Mouse (Mus musculus) hindbrain, embryonic 13.5 days (tissue): ENCODE results near the gene Cer1. TPM values are rescaled to one million over a fixed set of nuclear protein-coding genes. Genes with fewer than 3 reads are reported as not detected.

Experiments used
- ATAC-seq: fragments of 200-750 bp; cut with Nextera tagmentation; 2 replicates; pipeline ENCODE4 v1.8.0; 2017; ENCODE audit warnings: moderate TSS enrichment; ENCODE audit not compliant: low FRiP score
- H3K27ac ChIP-seq: fragments of 300-500 bp; sonication (generic); 2 replicates; pipeline ENCODE4 v1.5.1; 2015; ENCODE audit warnings: inconsistent platforms, mild to moderate bottlenecking, moderate library complexity
- H3K27me3 ChIP-seq: fragments of 300-500 bp; sonication (generic); 2 replicates; pipeline ENCODE4 v1.6.1; 2015; ENCODE audit warnings: mild to moderate bottlenecking, inconsistent platforms
- H3K36me3 ChIP-seq: fragments of 300-500 bp; sonication (generic); 2 replicates; pipeline ENCODE4 v1.6.1; 2015; ENCODE audit warnings: mild to moderate bottlenecking, inconsistent platforms
- H3K4me1 ChIP-seq: fragments of 300-500 bp; sonication (generic); replicated peaks from 2 replicates; pipeline ENCODE4 v1.6.1; 2015; ENCODE audit warnings: inconsistent platforms
- H3K4me2 ChIP-seq: fragments of 300-500 bp; sonication (generic); 2 replicates; pipeline ENCODE4 v1.6.1; 2015; ENCODE audit warnings: inconsistent platforms, mild to moderate bottlenecking, moderate library complexity
- H3K4me3 ChIP-seq: fragments of 300-500 bp; sonication (generic); 2 replicates; pipeline ENCODE4 v1.5.1; 2015; ENCODE audit warnings: mild to moderate bottlenecking, inconsistent platforms
- H3K9ac ChIP-seq: fragments of 300-500 bp; sonication (generic); 2 replicates; pipeline ENCODE4 v1.6.1; 2015; ENCODE audit warnings: mild to moderate bottlenecking, inconsistent platforms
- H3K9me3 ChIP-seq: fragments of 300-500 bp; sonication (generic); 2 replicates; pipeline ENCODE4 v1.6.1; 2016; ENCODE audit warnings: inconsistent platforms
- whole genome bisulfite sequencing: fragments of 180-500 bp; shearing (Covaris S2); methylation state at CpG from one replicate; pipeline ENCODE4 v1.1.7; 2015; 5-methylcytosine and 5-hydroxymethylcytosine counted together
- polyA plus RNA-seq: library from polyadenylated mRNA; unstranded; fragments of >200 nt; fragmentation: Nextera tagmentation; extraction: Ambion mirVana; gene quantifications from 2 replicates; pipeline ENCODE4 v1.2.1, GENCODE M21; 2015

Gene Cer1
- 0.14 TPM in 1 of 2 replicates, not detected in the other for polyA plus RNA-seq

DNA sequence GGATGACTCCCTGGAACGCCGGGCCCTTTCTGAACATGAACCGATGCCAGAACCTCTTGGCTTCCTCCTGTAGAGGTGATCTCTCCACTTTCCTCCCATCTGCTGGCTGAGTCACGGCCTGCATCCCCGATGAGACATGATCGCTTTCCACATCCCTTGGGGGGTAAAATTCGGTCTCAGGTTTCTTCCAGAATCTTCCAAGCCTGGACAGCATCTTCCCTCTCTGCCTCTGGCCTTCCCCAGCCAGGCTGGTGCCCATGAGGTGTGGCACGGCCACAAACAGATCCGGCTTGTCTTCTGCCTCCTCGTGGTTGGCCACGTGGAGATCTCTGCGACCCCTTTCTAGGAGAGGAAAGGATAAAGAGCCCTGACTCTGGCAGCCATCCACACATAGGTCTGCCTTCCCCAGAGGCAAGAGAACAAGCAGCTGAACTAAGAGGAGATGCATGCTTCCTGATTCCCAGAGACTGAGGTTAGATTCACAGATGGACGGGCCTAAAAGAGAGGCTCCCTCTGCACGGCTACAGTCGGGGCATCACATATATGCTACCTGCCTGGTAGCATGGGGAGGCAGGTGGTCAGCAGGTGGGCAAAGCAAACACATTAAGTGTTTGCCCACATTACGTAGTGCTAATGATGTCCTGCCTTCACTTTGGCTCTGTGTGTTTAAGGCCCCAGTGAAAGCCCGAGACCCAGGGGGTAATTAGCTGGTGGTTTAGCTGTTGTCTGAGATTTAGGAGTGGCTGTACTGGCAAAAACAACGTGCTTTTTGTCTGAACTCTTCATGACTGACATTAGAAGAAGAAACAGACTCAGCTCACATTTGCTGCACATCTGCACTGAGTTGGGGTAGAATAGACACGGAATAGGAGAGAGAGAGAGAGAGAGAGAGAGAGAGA, at the start of gene Cer1:
TSS of gene Cer1 (minus strand) at position 513 of the 899 bp plus-strand sequence.
- no peak for ATAC-seq
- Histone ChIP-seq H3K9me3 (no peaks in the 10 kb centered on the region), H3K27ac (no peak within 1 kb of the TSS), H3K4me1 (peaks cover 7% of the 10 kb centered on the region; the same call in 1 of the 2 replicates), H3K9ac (no peak within 1 kb of the TSS), H3K27me3 (no peaks in the 10 kb centered on the region), H3K36me3 (no peaks in the 10 kb centered on the region), H3K4me3 (no peak within 1 kb of the TSS), H3K4me2 (no peak within 1 kb of the TSS)
- 64% methylated on average over 18 of the region's 19 CpGs for WGBS

DNA sequence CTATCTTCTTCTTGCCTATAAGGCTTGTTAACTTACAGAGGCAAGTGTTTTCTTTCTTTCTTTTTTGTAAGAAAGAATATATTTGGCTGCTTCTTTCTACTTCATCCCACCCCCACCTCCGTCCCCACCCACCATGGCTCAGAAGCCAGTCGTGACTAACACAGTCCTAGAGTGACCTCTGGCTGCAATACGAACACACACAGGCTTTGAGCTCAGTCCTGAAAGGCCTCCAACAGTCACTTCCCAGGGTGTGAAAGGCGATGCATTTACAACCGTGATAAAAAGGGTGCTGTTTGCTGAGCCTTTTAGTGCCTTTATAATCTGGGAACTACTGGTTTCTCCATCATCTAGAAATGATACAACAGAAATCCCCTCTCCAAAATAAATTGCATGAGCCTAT, 49.4 kb upstream of the Cer1 start:
- Histone ChIP-seq H3K4me1 (peaks cover 2% of the 10 kb centered on the region; the same call in 1 of the 2 replicates), H3K9me3 (no peaks in the 10 kb centered on the region), H3K4me2 (peak overlapping the region; percentile 47), H3K9ac (no peak overlapping the region), H3K4me3 (no peak overlapping the region), H3K36me3 (no peaks in the 10 kb centered on the region), H3K27ac (0 out of 2 replicates have a peak overlapping the region, but pooled peaks have one; percentile 24), H3K27me3 (no peaks in the 10 kb centered on the region)
- ATAC-seq = peak; percentile 96
- WGBS = 7% methylated on average over 5 of the region's 5 CpGs

DNA sequence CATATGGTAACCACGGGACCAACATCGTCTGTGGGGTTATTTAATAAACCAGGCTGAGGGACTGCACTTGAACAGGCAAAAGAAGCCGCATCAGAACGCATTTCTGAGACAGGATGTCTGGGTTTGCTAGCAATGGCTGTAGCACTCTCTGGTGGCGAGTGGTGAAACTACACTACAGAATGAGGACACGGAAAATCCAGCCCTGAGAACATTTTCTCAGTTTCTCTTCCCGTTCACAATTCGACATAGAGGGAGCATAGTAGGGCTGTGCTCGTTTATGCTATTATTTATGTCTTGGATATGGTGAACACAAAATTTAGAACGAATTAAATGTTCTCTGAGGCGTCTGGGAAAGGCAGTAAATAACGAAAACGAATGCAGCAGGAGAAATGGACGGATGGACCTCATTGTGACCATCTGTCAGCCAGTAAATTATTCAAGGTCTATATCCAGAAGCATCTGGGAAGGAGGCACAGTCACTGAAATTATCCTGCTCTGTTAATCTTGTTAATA, 48.8 kb upstream of the Cer1 start:
- Histone ChIP-seq H3K9me3 (no peaks in the 10 kb centered on the region), H3K4me3 (peak overlapping the region; percentile 17), H3K4me2 (peak overlapping the region; percentile 47), H3K9ac (peak overlapping the region; percentile 62; the same call in 1 of the 2 replicates), H3K4me1 (peaks cover 2% of the 10 kb centered on the region; the same call in 1 of the 2 replicates), H3K27ac (peak overlapping the region; percentile 44), H3K36me3 (no peaks in the 10 kb centered on the region), H3K27me3 (no peaks in the 10 kb centered on the region)
- WGBS = 7% methylated on average over 14 of the region's 14 CpGs
- ATAC-seq = peak; percentile 75

DNA sequence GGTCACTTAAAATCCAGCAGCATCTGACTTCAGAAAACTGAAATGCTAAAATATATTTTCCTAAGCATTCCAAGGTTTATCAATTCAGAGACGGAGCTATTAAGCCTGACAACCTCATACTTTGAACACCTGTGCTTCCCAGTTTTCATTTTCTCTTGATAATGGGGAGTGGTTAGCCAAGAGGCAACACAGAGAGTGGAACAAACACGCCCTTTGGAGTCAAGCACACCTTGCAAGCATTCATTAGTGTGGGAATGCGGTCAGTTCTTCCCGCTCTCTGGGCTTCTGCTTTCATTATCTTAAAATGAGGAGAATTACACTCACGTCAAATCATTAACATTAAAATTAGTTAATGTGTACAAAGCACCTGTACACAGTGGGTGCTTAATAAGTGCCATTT, 45.1 kb upstream of the Cer1 start:
- 86% methylated on average over 5 of the region's 5 CpGs for WGBS
- Histone ChIP-seq H3K36me3 (no peaks in the 10 kb centered on the region), H3K4me1 (peaks cover 2% of the 10 kb centered on the region; the same call in 1 of the 2 replicates), H3K9ac (no peak overlapping the region), H3K4me3 (no peak overlapping the region), H3K9me3 (no peaks in the 10 kb centered on the region), H3K27ac (no peak overlapping the region), H3K27me3 (no peaks in the 10 kb centered on the region), H3K4me2 (no peak overlapping the region)
- ATAC-seq = no peak

DNA sequence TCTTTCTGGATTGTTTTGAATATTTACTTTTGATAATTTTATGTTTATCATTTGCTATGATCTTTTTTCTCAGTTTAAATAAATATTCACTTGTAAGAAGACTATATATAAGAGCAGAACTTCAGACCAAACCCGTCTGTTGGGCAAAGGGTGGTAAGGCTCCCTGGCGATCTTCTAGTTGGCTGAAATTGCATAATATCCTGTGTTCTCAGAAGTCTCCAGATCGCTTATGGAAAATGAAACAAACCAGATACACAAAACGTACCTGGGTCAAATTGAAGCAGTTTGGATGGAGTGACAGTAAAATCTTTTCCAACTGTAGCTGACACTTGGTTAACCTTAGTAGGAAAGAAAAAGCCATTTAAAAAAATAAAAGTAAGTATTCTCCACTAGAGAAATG, 37.0 kb upstream of the Cer1 start:
- Histone ChIP-seq H3K27ac (no peak overlapping the region), H3K9me3 (no peaks in the 10 kb centered on the region), H3K4me1 (peaks cover 13% of the 10 kb centered on the region), H3K4me2 (no peak overlapping the region), H3K4me3 (no peak overlapping the region), H3K9ac (no peak overlapping the region), H3K36me3 (no peaks in the 10 kb centered on the region), H3K27me3 (peaks cover 2% of the 10 kb centered on the region; the same call in 1 of the 2 replicates)
- ATAC-seq = no peak
- 85% methylated on average over 4 of the region's 4 CpGs for WGBS

DNA sequence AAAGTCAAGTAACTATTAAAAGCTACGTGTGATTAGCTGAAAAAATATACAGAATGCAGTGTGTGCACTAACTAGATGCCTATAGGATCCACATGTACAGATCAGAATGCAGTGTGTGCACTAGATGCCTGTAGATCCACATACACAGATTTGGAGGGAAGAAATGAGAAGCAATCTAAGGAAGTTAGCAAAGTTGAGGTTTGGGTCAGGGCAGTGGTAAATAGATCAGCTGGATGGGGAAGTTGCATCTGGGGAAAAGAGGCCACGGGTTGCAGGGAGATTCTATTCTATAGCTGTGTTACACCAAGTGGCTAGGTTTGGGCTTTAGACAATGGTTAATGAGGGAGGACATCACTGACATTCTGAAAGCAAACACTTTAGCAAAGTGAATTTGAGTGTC, 33.7 kb upstream of the Cer1 start:
- Histone ChIP-seq H3K36me3 (no peaks in the 10 kb centered on the region), H3K9me3 (no peaks in the 10 kb centered on the region), H3K27ac (no peak overlapping the region), H3K27me3 (peaks cover 2% of the 10 kb centered on the region; the same call in 1 of the 2 replicates), H3K4me2 (no peak overlapping the region), H3K4me3 (no peak overlapping the region), H3K4me1 (peaks cover 39% of the 10 kb centered on the region), H3K9ac (no peak overlapping the region)
- 72% methylated on average over 2 of the region's 2 CpGs for WGBS
- ATAC-seq = no peak

DNA sequence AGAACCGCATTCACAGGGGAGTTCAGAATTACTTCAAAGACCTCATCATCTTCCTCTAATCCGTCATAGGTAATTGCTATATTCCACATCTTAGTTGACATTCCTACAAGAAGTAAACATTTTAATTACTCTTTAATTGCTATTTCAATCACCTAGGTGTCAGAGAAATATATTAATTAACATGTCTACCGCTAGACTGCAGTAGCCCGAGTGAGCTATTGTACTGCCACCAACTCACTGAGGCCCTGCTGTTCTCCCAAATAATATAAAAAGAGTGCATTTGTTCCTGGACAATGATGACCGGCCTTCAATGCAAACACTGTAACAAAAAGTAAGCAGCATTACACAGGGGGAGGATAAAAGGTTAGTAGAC, 31.7 kb upstream of the Cer1 start:
- Histone ChIP-seq H3K27me3 (peaks cover 2% of the 10 kb centered on the region; the same call in 1 of the 2 replicates), H3K4me1 (peaks cover 39% of the 10 kb centered on the region), H3K27ac (peak overlapping the region; percentile 49), H3K36me3 (no peaks in the 10 kb centered on the region), H3K4me2 (peak overlapping the region; percentile 40), H3K4me3 (0 out of 2 replicates have a peak overlapping the region, but pooled peaks have one; percentile 11), H3K9me3 (no peaks in the 10 kb centered on the region), H3K9ac (0 out of 2 replicates have a peak overlapping the region, but pooled peaks have one; percentile 3)
- peak; percentile 65 for ATAC-seq
- 11% methylated on average over 5 of the region's 5 CpGs for WGBS

DNA sequence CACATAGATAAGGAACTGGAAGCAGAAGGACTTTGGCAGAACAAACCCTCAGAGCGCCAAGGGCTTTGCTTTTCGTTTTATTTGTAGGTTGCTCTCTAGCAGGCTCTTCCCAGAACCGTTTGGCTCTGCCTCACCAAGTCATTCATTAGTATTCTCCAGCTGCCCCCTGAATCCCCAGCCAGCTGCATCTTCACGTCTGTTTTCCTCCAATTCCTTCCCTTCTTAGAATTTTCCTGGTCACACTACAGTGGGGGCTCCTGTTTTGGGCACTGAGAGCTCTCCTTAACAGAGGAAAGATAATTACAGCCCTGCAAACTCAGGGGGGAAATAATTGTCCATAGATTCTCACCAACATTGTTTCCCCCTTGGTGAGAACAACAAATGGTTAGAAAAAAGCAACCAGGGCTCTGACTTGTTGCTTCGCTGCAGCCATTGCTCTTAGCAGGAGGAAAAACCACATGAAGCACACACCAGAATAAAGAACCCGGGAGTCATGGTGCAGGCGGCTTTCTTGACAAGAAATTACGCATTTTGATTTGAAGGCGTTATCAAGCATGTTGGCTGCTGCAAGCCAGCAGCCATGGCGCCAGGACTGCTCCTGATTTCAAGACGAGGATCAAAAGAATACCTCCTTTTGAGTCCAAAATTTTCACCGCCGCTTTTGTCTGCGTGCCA, 31.2 kb upstream of the Cer1 start:
- Histone ChIP-seq H3K9me3 (no peaks in the 10 kb centered on the region), H3K9ac (0 out of 2 replicates have a peak overlapping the region, but pooled peaks have one; percentile 3), H3K4me3 (0 out of 2 replicates have a peak overlapping the region, but pooled peaks have one; percentile 11), H3K36me3 (no peaks in the 10 kb centered on the region), H3K27me3 (peaks cover 2% of the 10 kb centered on the region; the same call in 1 of the 2 replicates), H3K4me2 (peak overlapping the region; percentile 40), H3K27ac (peak overlapping the region; percentile 49), H3K4me1 (peaks cover 39% of the 10 kb centered on the region)
- peak; percentile 82 for ATAC-seq
- 13% methylated on average over 14 of the region's 14 CpGs for WGBS

DNA sequence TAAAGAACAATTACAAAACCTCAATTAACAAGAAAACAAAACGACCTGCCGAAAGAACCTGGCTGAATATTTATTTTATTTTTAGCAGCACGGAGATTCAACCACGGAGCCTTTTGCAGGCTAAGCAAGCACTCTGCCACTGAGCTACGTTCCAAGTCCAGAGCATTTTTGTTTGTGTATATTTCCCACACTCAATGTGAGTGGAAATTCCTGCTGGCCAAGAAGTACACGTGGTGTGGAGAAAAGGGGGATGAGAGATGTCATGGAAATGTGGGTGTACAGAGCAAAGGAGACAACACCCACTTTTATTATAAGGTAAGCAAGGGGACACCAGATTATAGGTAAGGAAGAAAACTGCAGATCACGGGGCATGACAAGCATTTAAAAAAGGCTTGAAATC, 30.6 kb upstream of the Cer1 start:
- peak overlapping the region; percentile 40; the same call in 1 of the 2 replicates for H3K4me2 ChIP-seq
- ATAC-seq = 0 out of 2 replicates have a peak, but pooled peaks have one; percentile 11
- WGBS = 59% methylated on average over 7 of the region's 7 CpGs
- peaks cover 35% of the 10 kb centered on the region for H3K4me1 ChIP-seq
- H3K27me3 ChIP-seq = peaks cover 2% of the 10 kb centered on the region; the same call in 1 of the 2 replicates
- H3K9ac ChIP-seq = no peak overlapping the region
- H3K4me3 ChIP-seq = no peak overlapping the region
- H3K9me3 ChIP-seq = no peaks in the 10 kb centered on the region
- H3K36me3 ChIP-seq = no peaks in the 10 kb centered on the region
- H3K27ac ChIP-seq = peak overlapping the region; percentile 49

DNA sequence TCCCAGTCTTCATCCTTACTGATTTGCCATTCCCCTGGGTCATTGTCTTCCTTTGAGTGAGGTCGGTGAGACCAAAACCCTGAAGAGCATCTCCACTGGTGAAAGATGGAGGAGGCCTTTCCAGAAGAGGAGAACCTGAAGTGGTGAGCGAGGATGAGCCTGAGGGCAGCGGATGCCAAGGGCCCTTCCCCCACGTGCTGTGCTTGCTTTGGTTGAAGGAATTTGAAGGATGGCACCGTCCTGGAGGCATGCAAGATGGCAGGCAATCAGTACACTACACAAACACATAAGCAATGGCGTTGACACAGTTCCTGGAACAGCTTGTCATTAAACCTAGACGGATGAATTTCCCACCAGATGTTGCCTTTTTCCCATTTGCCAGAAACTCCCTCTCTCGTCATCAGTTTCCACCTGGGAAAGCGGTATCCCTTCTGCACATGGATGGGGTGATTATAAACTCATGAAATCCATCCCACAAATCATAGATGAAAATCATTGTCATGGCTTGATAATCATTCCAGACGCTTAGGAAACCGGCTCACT, 29.7 kb upstream of the Cer1 start:
- WGBS = 60% methylated on average over 11 of the region's 11 CpGs
- Histone ChIP-seq H3K9ac (no peak overlapping the region), H3K27me3 (peaks cover 2% of the 10 kb centered on the region; the same call in 1 of the 2 replicates), H3K4me2 (no peak overlapping the region), H3K27ac (peak overlapping the region; percentile 60), H3K4me3 (no peak overlapping the region), H3K36me3 (no peaks in the 10 kb centered on the region), H3K4me1 (peaks cover 32% of the 10 kb centered on the region), H3K9me3 (no peaks in the 10 kb centered on the region)
- ATAC-seq = no peak

DNA sequence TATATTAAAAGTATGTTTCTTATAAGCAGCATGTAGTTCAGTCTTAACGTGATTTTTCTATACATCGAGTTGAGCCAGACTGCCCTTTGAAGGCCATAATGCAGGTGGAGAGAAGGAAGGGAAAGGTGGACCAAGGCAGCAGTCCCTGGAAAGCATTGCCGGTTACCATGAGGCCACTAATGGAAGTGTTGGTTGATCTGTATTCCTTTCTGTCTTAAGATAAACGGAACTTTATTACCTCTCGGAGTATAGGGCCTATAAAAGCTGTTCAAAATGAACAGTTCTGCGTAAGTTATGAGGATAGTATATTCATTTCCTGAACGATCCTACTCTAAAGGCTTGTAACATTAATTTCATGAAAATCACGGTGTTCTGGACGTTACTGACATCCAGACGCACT, 10.3 kb upstream of the Cer1 start:
- no peaks in the 10 kb centered on the region for H3K36me3 ChIP-seq
- H3K27ac ChIP-seq = no peak overlapping the region
- H3K4me1 ChIP-seq = no peaks in the 10 kb centered on the region; the same call in 1 of the 2 replicates
- 86% methylated on average over 10 of the region's 10 CpGs for WGBS
- no peak overlapping the region for H3K4me2 ChIP-seq
- H3K4me3 ChIP-seq = no peak overlapping the region
- no peaks in the 10 kb centered on the region for H3K27me3 ChIP-seq
- ATAC-seq = no peak
- no peak overlapping the region for H3K9ac ChIP-seq
- no peaks in the 10 kb centered on the region for H3K9me3 ChIP-seq
